Mouse (Mus musculus): ENCODE results near the gene Thap7. TPM values are rescaled to one million over a fixed set of nuclear protein-coding genes. Genes with fewer than 3 reads are reported as not detected.

Thap7 gene
- 49.5 and 53.4 TPM in 2 replicates for polyA plus RNA-seq (2015; fragmentation: Nextera tagmentation; extraction: Ambion mirVana)

GRCm38 (mm10) chr16:17530640-17531288 is at the start of gene Thap7:
Gene Thap7, minus strand, starts transcription at chr16:17531136.
- peak within 1 kb of the TSS; percentile 66 for H3K4me3 ChIP-seq (ENCODE audit: low read depth, low read length)
- peaks cover 26% of the 10 kb centered on the region for H3K36me3 ChIP-seq (ENCODE audit: insufficient read depth, low read length)
- H3K9me3 ChIP-seq (ENCODE audit: low read length) = no peaks in the 10 kb centered on the region
- peak; percentile 98 for DNase-seq (ENCODE audit: low spot score)
- H3K27me3 ChIP-seq (replicated peaks; ENCODE audit: insufficient read depth, low read length) = no peaks in the 10 kb centered on the region
- peaks cover 10% of the 10 kb centered on the region; the same call in 1 of the 2 replicates for H3K4me1 ChIP-seq (ENCODE audit: insufficient read depth, low read depth, low read length)
- TF ChIP-seq EP300 (IDR thresholded peaks at IDR 0.05) (peak; percentile 78; the same call in 1 of the 2 replicates), CTCF (IDR thresholded peaks at IDR 0.05) (0 out of 2 replicates have a peak, but pooled peaks have one; percentile 1)
- peak within 1 kb of the TSS; percentile 98 for H3K27ac ChIP-seq (ENCODE audit: low read length)
- H3K9ac ChIP-seq (replicated peaks; ENCODE audit: low read depth) = peak within 1 kb of the TSS; percentile 77
- peak; percentile 98 for ATAC-seq
- H3K4me2 ChIP-seq (replicated peaks; ENCODE audit: low read depth, low read length) = peak within 1 kb of the TSS; percentile 88
- 0% methylated on average over 61 of the region's 67 CpGs for WGBS

GRCm38 (mm10) chr16:17576825-17577215 is 45.9 kb upstream of the Thap7 start:
- H3K36me3 ChIP-seq (ENCODE audit: insufficient read depth, low read length) = no peaks in the 10 kb centered on the region
- H3K4me2 ChIP-seq (replicated peaks; ENCODE audit: low read depth, low read length) = peak overlapping the region; percentile 73
- 7% methylated on average over 8 of the region's 8 CpGs for WGBS
- H3K4me3 ChIP-seq (ENCODE audit: low read depth, low read length) = peak overlapping the region; percentile 40; the same call in 1 of the 2 replicates
- H3K27me3 ChIP-seq (replicated peaks; ENCODE audit: insufficient read depth, low read length) = no peaks in the 10 kb centered on the region
- H3K27ac ChIP-seq (ENCODE audit: low read length) = peak overlapping the region; percentile 43
- no peak for TF ChIP-seq CTCF (IDR thresholded peaks at IDR 0.05)
- no peak for TF ChIP-seq EP300 (IDR thresholded peaks at IDR 0.05)
- ATAC-seq (no peak), DNase-seq (ENCODE audit: low spot score) (no peak)
- no peaks in the 10 kb centered on the region for H3K9me3 ChIP-seq (ENCODE audit: low read length)
- H3K9ac ChIP-seq (replicated peaks; ENCODE audit: low read depth) = peak overlapping the region; percentile 41
- H3K4me1 ChIP-seq (ENCODE audit: insufficient read depth, low read depth, low read length) = 0 out of 2 replicates have a peak, but pooled peaks cover 3% of the 10 kb centered on the region

GRCm38 (mm10) chr16:17575870-17576824 is 45.2 kb upstream of the Thap7 start:
- peak overlapping the region; percentile 40 for H3K4me3 ChIP-seq (ENCODE audit: low read depth, low read length)
- 11% methylated on average over 45 of the region's 45 CpGs for WGBS
- no peaks in the 10 kb centered on the region for H3K36me3 ChIP-seq (ENCODE audit: insufficient read depth, low read length)
- H3K27ac ChIP-seq (ENCODE audit: low read length) = peak overlapping the region; percentile 43
- H3K9me3 ChIP-seq (ENCODE audit: low read length) = no peaks in the 10 kb centered on the region
- H3K27me3 ChIP-seq (replicated peaks; ENCODE audit: insufficient read depth, low read length) = no peaks in the 10 kb centered on the region
- DNase-seq (ENCODE audit: low spot score) = peak; percentile 78
- peak; percentile 82 for ATAC-seq
- peak overlapping the region; percentile 73 for H3K4me2 ChIP-seq (replicated peaks; ENCODE audit: low read depth, low read length)
- peak overlapping the region; percentile 41 for H3K9ac ChIP-seq (replicated peaks; ENCODE audit: low read depth)
- TF ChIP-seq CTCF (IDR thresholded peaks at IDR 0.05) (peak; percentile 14; the same call in 1 of the 2 replicates), EP300 (IDR thresholded peaks at IDR 0.05) (no peak)
- 0 out of 2 replicates have a peak, but pooled peaks cover 3% of the 10 kb centered on the region for H3K4me1 ChIP-seq (ENCODE audit: insufficient read depth, low read depth, low read length)

GRCm38 (mm10) chr16:17566186-17566585 is 35.2 kb upstream of the Thap7 start:
- Histone ChIP-seq H3K4me2 (replicated peaks; ENCODE audit: low read depth, low read length) (no peak overlapping the region), H3K4me1 (ENCODE audit: insufficient read depth, low read depth, low read length) (peaks cover 4% of the 10 kb centered on the region; the same call in 1 of the 2 replicates), H3K27me3 (replicated peaks; ENCODE audit: insufficient read depth, low read length) (0 out of 2 replicates have a peak, but pooled peaks cover 4% of the 10 kb centered on the region), H3K9ac (replicated peaks; ENCODE audit: low read depth) (no peak overlapping the region), H3K4me3 (ENCODE audit: low read depth, low read length) (no peak overlapping the region), H3K27ac (ENCODE audit: low read length) (no peak overlapping the region), H3K36me3 (ENCODE audit: insufficient read depth, low read length) (no peaks in the 10 kb centered on the region), H3K9me3 (ENCODE audit: low read length) (no peaks in the 10 kb centered on the region)
- peak; percentile 57 for TF ChIP-seq CTCF (IDR thresholded peaks at IDR 0.05)
- no peak for TF ChIP-seq EP300 (IDR thresholded peaks at IDR 0.05)
- 23% methylated on average over 4 of the region's 4 CpGs for WGBS
- no peak for ATAC-seq
- DNase-seq (ENCODE audit: low spot score) = no peak

GRCm38 (mm10) chr16:17564771-17565170 is 33.8 kb upstream of the Thap7 start:
- no peak overlapping the region for H3K27ac ChIP-seq (ENCODE audit: low read length)
- 41% methylated on average over 3 of the region's 3 CpGs for WGBS

GRCm38 (mm10) chr16:17564221-17564620 is 33.3 kb upstream of the Thap7 start:
- no peak overlapping the region for H3K9ac ChIP-seq (replicated peaks; ENCODE audit: low read depth)
- H3K4me1 ChIP-seq (ENCODE audit: insufficient read depth, low read depth, low read length) = peaks cover 4% of the 10 kb centered on the region; the same call in 1 of the 2 replicates
- H3K27ac ChIP-seq (ENCODE audit: low read length) = no peak overlapping the region
- WGBS = 45% methylated on average over 2 of the region's 2 CpGs
- H3K27me3 ChIP-seq (replicated peaks; ENCODE audit: insufficient read depth, low read length) = 0 out of 2 replicates have a peak, but pooled peaks cover 4% of the 10 kb centered on the region
- no peaks in the 10 kb centered on the region for H3K9me3 ChIP-seq (ENCODE audit: low read length)
- H3K4me2 ChIP-seq (replicated peaks; ENCODE audit: low read depth, low read length) = no peak overlapping the region
- ATAC-seq (no peak), DNase-seq (ENCODE audit: low spot score) (no peak)
- no peaks in the 10 kb centered on the region for H3K36me3 ChIP-seq (ENCODE audit: insufficient read depth, low read length)
- no peak for TF ChIP-seq CTCF (IDR thresholded peaks at IDR 0.05)
- TF ChIP-seq EP300 (IDR thresholded peaks at IDR 0.05) = no peak
- H3K4me3 ChIP-seq (ENCODE audit: low read depth, low read length) = no peak overlapping the region

More at GRCm38 (mm10) chr16:17564771-17565170, 33.8 kb upstream of the Thap7 start:
- TF ChIP-seq CTCF (IDR thresholded peaks at IDR 0.05) (no peak), EP300 (IDR thresholded peaks at IDR 0.05) (no peak)
- H3K36me3 ChIP-seq (ENCODE audit: insufficient read depth, low read length) = no peaks in the 10 kb centered on the region
- H3K27me3 ChIP-seq (replicated peaks; ENCODE audit: insufficient read depth, low read length) = 0 out of 2 replicates have a peak, but pooled peaks cover 4% of the 10 kb centered on the region
- DNase-seq (ENCODE audit: low spot score) (no peak), ATAC-seq (no peak)
- H3K4me2 ChIP-seq (replicated peaks; ENCODE audit: low read depth, low read length) = no peak overlapping the region
- no peaks in the 10 kb centered on the region for H3K9me3 ChIP-seq (ENCODE audit: low read length)
- no peak overlapping the region for H3K9ac ChIP-seq (replicated peaks; ENCODE audit: low read depth)
- H3K4me3 ChIP-seq (ENCODE audit: low read depth, low read length) = no peak overlapping the region
- H3K4me1 ChIP-seq (ENCODE audit: insufficient read depth, low read depth, low read length) = peaks cover 4% of the 10 kb centered on the region; the same call in 1 of the 2 replicates

Data from lung, postnatal 0 days (tissue).